Mouse (Mus musculus): ENCODE results near the gene Gm28079.
"Not testable (repeated sequence)": the region's sequence is repeated elsewhere in the genome, so short reads cannot be mapped to it uniquely, and the experiment has no call there.

The Gm28079 gene

GRCm38 (mm10) chrY:70014799-70015198 is at the start of gene Gm28079:
Gene Gm28079 (minus strand): TSS chrY:70014899.
- DNase-seq (ENCODE audit: low spot score in 2 of 2): not testable (repeated sequence)
